Comparison of ENCODE assay signal across 17 mouse cellular contexts in genomic region chr14:60082771-60083170, GRCm38 (mm10).
"Had no signal": no experiment of that assay in that cellular context is flagged by ENCODE, and none has a peak within 500 bp of the region (broad histone marks: within the 10 kb centered on the region; RNA-seq: fewer than 3 reads in every experiment).

No protein-coding gene starts in this region.

- H3K4me2 ChIP-seq: limb, embryonic 13.5 days; liver, embryonic 12.5 days; liver, embryonic 15.5 days; lung, embryonic 15.5 days; midbrain, embryonic 11.5 days had no signal

- H3K27ac ChIP-seq: kidney, postnatal 0 days; layer of hippocampus, adult 2 months; limb, embryonic 10.5 days; limb, embryonic 13.5 days; liver, embryonic 12.5 days; liver, embryonic 15.5 days; lung, embryonic 15.5 days had no signal

- ATAC-seq: liver, embryonic 12.5 days had no signal

- H3K4me3 ChIP-seq: layer of hippocampus, adult 2 months; limb, embryonic 10.5 days; limb, embryonic 13.5 days; liver, embryonic 12.5 days; liver, embryonic 15.5 days; lung, embryonic 15.5 days; megakaryocyte, embryonic 14.5 days had no signal

- H3K9ac ChIP-seq: limb, embryonic 13.5 days; liver, embryonic 12.5 days; liver, embryonic 15.5 days; lung, embryonic 15.5 days had no signal

- H3K9me3 ChIP-seq: limb, embryonic 10.5 days; limb, embryonic 13.5 days; liver, embryonic 12.5 days; liver, embryonic 15.5 days; lung, embryonic 15.5 days had no signal

- DNase-seq: kidney, postnatal 25 days; layer of hippocampus, adult 9-11 months; liver; lung, adult 18-20 months; lung, postnatal 10 days; lung, postnatal 36 days; thymus, adult 18-20 months; thymus, postnatal 36 days had no signal

- H3K36me3 ChIP-seq: limb, embryonic 10.5 days; limb, embryonic 13.5 days; liver, embryonic 12.5 days; liver, embryonic 15.5 days; lung, embryonic 15.5 days had no signal
